Mouse (Mus musculus): ENCODE results near the gene Decr2. TPM values are rescaled to one million over a fixed set of nuclear protein-coding genes. Genes with fewer than 3 reads are reported as not detected.

Decr2 gene
- total RNA-seq, 2 experiments from 2014 or later: 11.0 to 11.7 TPM

- intact Hi-C loops (cut with DNase I): no loop called here
- no peak for DNase-seq (ENCODE audit: low spot score)
Measured at GRCm38 (mm10) chr17:26032037-26032436, 58.1 kb downstream of the Decr2 start.

GRCm38 (mm10) chr17:26031583-26031982, 58.6 kb downstream of the Decr2 start:
- intact Hi-C loops (cut with DNase I): no loop called here
- no peak for DNase-seq (ENCODE audit: low spot score)

Other genes starting within 250 kb of the Decr2 start
- gene Gm20683, start 248.6 kb downstream of the Decr2 start, total RNA-seq (2021): 1 to 10 TPM; 2.8 to 3.6 TPM
- gene Rhot2, start 245.5 kb downstream of the Decr2 start, total RNA-seq (2021): 100 to 1,000 TPM; 120 to 125 TPM
- 1 to 10 TPM; 2.8 to 2.9 TPM for gene Wdr90, start 228.8 kb downstream of the Decr2 start, total RNA-seq (2021)
- 100 to 1,000 TPM; 261 to 270 TPM for gene Mcrip2, start 221.6 kb downstream of the Decr2 start, total RNA-seq (2021)
- 10 to 100 TPM; 13.6 to 14.4 TPM for gene Mettl26, start 215.3 kb downstream of the Decr2 start, total RNA-seq (2021)
- gene Wfikkn1, start 209.5 kb downstream of the Decr2 start, total RNA-seq (2021): under 1 TPM; 0.45 to 0.75 TPM
- 10 to 100 TPM; 17.0 to 17.4 TPM for gene Rab40c, start 170.6 kb downstream of the Decr2 start, total RNA-seq (2021)
- 10 to 100 TPM; 49.0 to 55.6 TPM for gene Pigq, start 145.4 kb downstream of the Decr2 start, total RNA-seq (2021)
- not detected for gene Nhlrc4, start 145.4 kb downstream of the Decr2 start, total RNA-seq (2021)
- under 1 TPM; 0.17 to 0.18 TPM for gene A930017K11Rik, start 137.8 kb downstream of the Decr2 start, total RNA-seq (2021)
- gene Capn15, start 104.5 kb downstream of the Decr2 start, total RNA-seq (2021): 1 to 10 TPM; 7.1 to 7.8 TPM
- 10 to 100 TPM; 28.0 to 30.2 TPM for gene Rab11fip3, start 20.8 kb downstream of the Decr2 start, total RNA-seq (2021)
- gene Nme4, start 5.3 kb upstream of the Decr2 start, total RNA-seq (2021): 1 to 10 TPM; 3.2 to 3.6 TPM
- 1 to 10 TPM; 2.5 to 3.1 TPM for gene Tmem8, start 23.0 kb upstream of the Decr2 start, total RNA-seq (2021)
- gene Mrpl28, start 33.2 kb upstream of the Decr2 start, total RNA-seq (2021): 100 to 1,000 TPM; 130 to 133 TPM
- 10 to 100 TPM; 14.0 to 16.0 TPM for gene Axin1, start 48.4 kb upstream of the Decr2 start, total RNA-seq (2021)
- gene Pdia2, start 108.8 kb upstream of the Decr2 start, total RNA-seq (2021): not detected
- under 1 TPM; 0.29 to 0.73 TPM for gene Rgs11, start 112.6 kb upstream of the Decr2 start, total RNA-seq (2021)
- gene Arhgdig, start 117.4 kb upstream of the Decr2 start, total RNA-seq (2021): under 1 TPM in 1 of 2 experiments, not detected in 1; 0.42 TPM
- gene Fam234a, start 153.9 kb upstream of the Decr2 start, total RNA-seq (2021): 100 to 1,000 TPM; 113 to 123 TPM
- 10 to 100 TPM; 15.3 to 18.2 TPM for gene Luc7l, start 162.6 kb upstream of the Decr2 start, total RNA-seq (2021)